In genomic region chr11:78973381-78974150, GRCm38 (mm10) we compare ENCODE assay signal across 8 mouse cellular contexts. TPM values are rescaled to one million over a fixed set of nuclear protein-coding genes. Genes with fewer than 3 reads are reported as not detected.
DNase-seq lines count a peak whose midpoint lies in the region; ATAC-seq lines count a peak whose summit lies in the region.

No protein-coding gene starts in this region.

- H3K36me3 ChIP-seq in forebrain, embryonic 14.5 days (ENCODE audit: control insufficient read depth, insufficient read depth, low read length): no peaks in the 10 kb centered on the region
- H3K36me3 ChIP-seq in forebrain, embryonic 12.5 days (replicated peaks): no peaks in the 10 kb centered on the region
- H3K36me3 ChIP-seq in embryonic facial prominence, embryonic 14.5 days (ENCODE audit: control insufficient read depth, insufficient read depth, low read length): no peaks in the 10 kb centered on the region
- H3K36me3 ChIP-seq in hindbrain, embryonic 12.5 days: no peaks in the 10 kb centered on the region
- H3K36me3 ChIP-seq in lung, embryonic 15.5 days: no peaks in the 10 kb centered on the region

- no peak overlapping the region for H3K4me3 ChIP-seq in forebrain, embryonic 14.5 days (ENCODE audit: low read depth, low read length)
- no peak overlapping the region for H3K4me3 ChIP-seq in forebrain, embryonic 12.5 days (replicated peaks)
- no peak overlapping the region for H3K4me3 ChIP-seq in embryonic facial prominence, embryonic 14.5 days (ENCODE audit: low read depth, low read length)
- no peak overlapping the region for H3K4me3 ChIP-seq in hindbrain, embryonic 12.5 days
- no peak overlapping the region for H3K4me3 ChIP-seq in lung, embryonic 15.5 days

- no peak overlapping the region for H3K4me2 ChIP-seq in forebrain, embryonic 14.5 days (ENCODE audit: low read length)
- H3K4me2 ChIP-seq in forebrain, embryonic 12.5 days: no peak overlapping the region
- H3K4me2 ChIP-seq in embryonic facial prominence, embryonic 14.5 days (ENCODE audit: low read depth, low read length): peak overlapping the region; percentile 1; the same call in 1 of the 2 replicates
- peak overlapping the region; percentile 21 for H3K4me2 ChIP-seq in hindbrain, embryonic 12.5 days (replicated peaks)
- H3K4me2 ChIP-seq in lung, embryonic 15.5 days: 0 out of 2 replicates have a peak overlapping the region, but pooled peaks have one; percentile 17

- H3K27me3 ChIP-seq in forebrain, embryonic 14.5 days (replicated peaks; ENCODE audit: control insufficient read depth, insufficient read depth, low read length): no peaks in the 10 kb centered on the region
- H3K27me3 ChIP-seq in forebrain, embryonic 12.5 days: no peaks in the 10 kb centered on the region
- H3K27me3 ChIP-seq in embryonic facial prominence, embryonic 14.5 days (replicated peaks; ENCODE audit: control insufficient read depth, insufficient read depth, low read length): no peaks in the 10 kb centered on the region
- no peaks in the 10 kb centered on the region for H3K27me3 ChIP-seq in hindbrain, embryonic 12.5 days
- H3K27me3 ChIP-seq in lung, embryonic 15.5 days: no peaks in the 10 kb centered on the region

- H3K9me3 ChIP-seq in forebrain, embryonic 14.5 days (replicated peaks; ENCODE audit: control insufficient read depth, low read length): no peaks in the 10 kb centered on the region
- no peaks in the 10 kb centered on the region for H3K9me3 ChIP-seq in forebrain, embryonic 12.5 days
- H3K9me3 ChIP-seq in embryonic facial prominence, embryonic 14.5 days (ENCODE audit: control insufficient read depth, low read length): no peaks in the 10 kb centered on the region
- no peaks in the 10 kb centered on the region for H3K9me3 ChIP-seq in hindbrain, embryonic 12.5 days (replicated peaks)
- H3K9me3 ChIP-seq in lung, embryonic 15.5 days: no peaks in the 10 kb centered on the region

- no peaks in the 10 kb centered on the region for H3K4me1 ChIP-seq in forebrain, embryonic 14.5 days (ENCODE audit: control insufficient read depth, insufficient read depth, low read length)
- peaks cover 9% of the 10 kb centered on the region for H3K4me1 ChIP-seq in forebrain, embryonic 12.5 days
- H3K4me1 ChIP-seq in embryonic facial prominence, embryonic 14.5 days (ENCODE audit: control insufficient read depth, insufficient read depth, low read length): peaks cover 14% of the 10 kb centered on the region; the same call in 1 of the 2 replicates
- peaks cover 19% of the 10 kb centered on the region for H3K4me1 ChIP-seq in hindbrain, embryonic 12.5 days
- H3K4me1 ChIP-seq in lung, embryonic 15.5 days: 0 out of 2 replicates have a peak, but pooled peaks cover 6% of the 10 kb centered on the region

- WGBS in forebrain, embryonic 14.5 days: 76% methylated on average over 17 of the region's 17 CpGs
- WGBS in forebrain, embryonic 12.5 days: 76% methylated on average over 17 of the region's 17 CpGs
- WGBS in embryonic facial prominence, embryonic 14.5 days: 58% methylated on average over 17 of the region's 17 CpGs
- 58% methylated on average over 17 of the region's 17 CpGs for WGBS in hindbrain, embryonic 12.5 days
- 54% methylated on average over 17 of the region's 17 CpGs for WGBS in lung, embryonic 15.5 days

- no peak for ATAC-seq in forebrain, embryonic 14.5 days
- ATAC-seq in forebrain, embryonic 12.5 days (ENCODE audit: low FRiP score): no peak
- ATAC-seq in embryonic facial prominence, embryonic 14.5 days (ENCODE audit: low read depth): peak; percentile 83
- ATAC-seq in hindbrain, embryonic 12.5 days (ENCODE audit: low FRiP score): peak; percentile 63
- ATAC-seq in lung, embryonic 15.5 days (ENCODE audit: borderline replicate concordance, extremely low read depth, low FRiP score, low TSS enrichment): peak; percentile 84; the same call in 1 of the 2 replicates

- H3K9ac ChIP-seq in forebrain, embryonic 14.5 days (ENCODE audit: low read length): no peak overlapping the region
- no peak overlapping the region for H3K9ac ChIP-seq in forebrain, embryonic 12.5 days
- no peak overlapping the region for H3K9ac ChIP-seq in embryonic facial prominence, embryonic 14.5 days (ENCODE audit: low read depth, low read length)
- H3K9ac ChIP-seq in hindbrain, embryonic 12.5 days: no peak overlapping the region
- no peak overlapping the region for H3K9ac ChIP-seq in lung, embryonic 15.5 days

- no peak overlapping the region for H3K27ac ChIP-seq in forebrain, embryonic 14.5 days (ENCODE audit: low read depth, low read length)
- no peak overlapping the region for H3K27ac ChIP-seq in forebrain, embryonic 12.5 days
- peak overlapping the region; percentile 28 for H3K27ac ChIP-seq in embryonic facial prominence, embryonic 14.5 days (replicated peaks; ENCODE audit: low read depth, low read length)
- peak overlapping the region; percentile 25 for H3K27ac ChIP-seq in hindbrain, embryonic 12.5 days
- H3K27ac ChIP-seq in lung, embryonic 15.5 days: no peak overlapping the region; the same call in 1 of the 2 replicates

- DNase-seq in forebrain, embryonic 14.5 days (ENCODE audit: low spot score): peak; percentile 36
- DNase-seq in CD4-positive, CD25-positive, alpha-beta regulatory T cell, adult 2 months (ENCODE audit: low read depth, low spot score): peak; percentile 54
- DNase-seq in embryonic facial prominence, embryonic 14.5 days (ENCODE audit: low spot score): peak; percentile 88
- DNase-seq in thymus, postnatal 14 days: peak; percentile 54
- DNase-seq in right cerebral cortex, postnatal 4 days: no peak

RNA-seq across cellular contexts. Expression of gene Lgals9, which starts 11.2 kb away (rescaled TPM):
- 8.6 and 8.7 TPM in 2 replicates for polyA plus RNA-seq in forebrain, embryonic 14.5 days (2014; fragmentation: Nextera tagmentation; extraction: Ambion mirVana)
- polyA plus RNA-seq in forebrain, embryonic 12.5 days (2016; fragmentation: Nextera tagmentation; extraction: Ambion mirVana): 4.8 and 5.7 TPM in 2 replicates
- polyA plus RNA-seq in embryonic facial prominence, embryonic 14.5 days (2014; fragmentation: Nextera tagmentation; extraction: Ambion mirVana): 51.4 and 52.1 TPM in 2 replicates
- polyA plus RNA-seq in hindbrain, embryonic 12.5 days (2016; fragmentation: Nextera tagmentation; extraction: Ambion mirVana): 8.7 and 10.6 TPM in 2 replicates
- polyA plus RNA-seq in lung, embryonic 15.5 days (2015; fragmentation: Nextera tagmentation; extraction: Ambion mirVana): 42.9 and 52.8 TPM in 2 replicates

RNA-seq across cellular contexts. Expression of gene Nos2, which starts 53.0 kb away (rescaled TPM):
- polyA plus RNA-seq in forebrain, embryonic 14.5 days (2014; fragmentation: Nextera tagmentation; extraction: Ambion mirVana): 0.50 and 1.2 TPM in 2 replicates
- polyA plus RNA-seq in forebrain, embryonic 12.5 days (2016; fragmentation: Nextera tagmentation; extraction: Ambion mirVana): 0.65 and 0.74 TPM in 2 replicates
- 2.1 TPM in 2 replicates for polyA plus RNA-seq in embryonic facial prominence, embryonic 14.5 days (2014; fragmentation: Nextera tagmentation; extraction: Ambion mirVana)
- 1.4 and 1.7 TPM in 2 replicates for polyA plus RNA-seq in hindbrain, embryonic 12.5 days (2016; fragmentation: Nextera tagmentation; extraction: Ambion mirVana)
- polyA plus RNA-seq in lung, embryonic 15.5 days (2015; fragmentation: Nextera tagmentation; extraction: Ambion mirVana): 3.4 and 3.8 TPM in 2 replicates

Comparison
In these comparisons a context has a peak if more than half of its experiments do, and no peak if none do; other contexts are left out.
1. ATAC-seq: peak in embryonic facial prominence, embryonic 14.5 days (single experiment), hindbrain, embryonic 12.5 days (single experiment) and lung, embryonic 15.5 days (single experiment); none in forebrain, embryonic 14.5 days (single experiment) and forebrain, embryonic 12.5 days (single experiment).
2. H3K27ac ChIP-seq: peak in embryonic facial prominence, embryonic 14.5 days (single experiment) and hindbrain, embryonic 12.5 days (single experiment); none in forebrain, embryonic 14.5 days (single experiment), forebrain, embryonic 12.5 days (single experiment) and lung, embryonic 15.5 days (single experiment).
3. H3K4me2 ChIP-seq: peak in embryonic facial prominence, embryonic 14.5 days (single experiment), hindbrain, embryonic 12.5 days (single experiment) and lung, embryonic 15.5 days (single experiment); none in forebrain, embryonic 14.5 days (single experiment) and forebrain, embryonic 12.5 days (single experiment).